Mouse (Mus musculus): ENCODE measurements around the gene Cdkal1. TPM values are rescaled to one million over a fixed set of nuclear protein-coding genes. Genes with fewer than 3 reads are reported as not detected.

Cdkal1 gene
- total RNA-seq, 2 experiments from 2014 or later = 18.4 to 18.8 TPM

- DNase-seq (ENCODE audit: low spot score in 2 of 2) = no peak
Observed at GRCm38 (mm10) chr13:29429196-29429595, 426.3 kb downstream of the Cdkal1 start.

DNA sequence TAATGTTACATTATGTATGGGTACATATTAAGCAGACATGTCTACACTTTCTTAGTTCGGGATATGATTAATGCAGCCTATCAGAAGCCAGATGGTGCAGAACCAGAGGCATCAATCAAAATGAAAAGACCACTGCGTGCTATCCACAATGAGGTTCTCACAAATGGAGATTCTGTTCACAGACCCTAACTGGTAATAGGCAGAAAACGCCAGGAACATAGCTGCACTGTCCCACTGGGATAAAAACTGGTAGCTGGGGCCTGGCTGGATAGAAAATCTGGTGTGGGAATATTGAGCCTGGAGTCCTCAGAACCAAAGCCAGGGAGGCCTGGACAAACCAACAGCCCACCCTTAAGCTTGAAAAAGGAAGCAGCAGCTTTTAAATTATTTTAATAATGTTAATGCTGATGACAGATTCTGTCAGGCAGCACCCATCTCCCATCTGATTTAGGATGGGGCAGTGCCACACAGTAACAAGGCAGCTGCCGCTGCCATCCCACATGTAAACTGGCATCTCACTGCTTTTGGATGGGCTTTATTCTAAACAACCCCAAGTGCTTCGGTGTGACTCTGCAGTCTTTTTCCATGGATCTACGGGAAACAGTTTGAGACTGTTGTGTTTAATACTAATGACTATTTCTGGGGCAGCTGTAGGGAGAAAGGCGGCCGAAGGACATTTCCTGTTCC lies 438.9 kb downstream of the Cdkal1 start:
- DNase-seq (ENCODE audit: low spot score in 2 of 2) = peak; percentile 57 to 59

DNA sequence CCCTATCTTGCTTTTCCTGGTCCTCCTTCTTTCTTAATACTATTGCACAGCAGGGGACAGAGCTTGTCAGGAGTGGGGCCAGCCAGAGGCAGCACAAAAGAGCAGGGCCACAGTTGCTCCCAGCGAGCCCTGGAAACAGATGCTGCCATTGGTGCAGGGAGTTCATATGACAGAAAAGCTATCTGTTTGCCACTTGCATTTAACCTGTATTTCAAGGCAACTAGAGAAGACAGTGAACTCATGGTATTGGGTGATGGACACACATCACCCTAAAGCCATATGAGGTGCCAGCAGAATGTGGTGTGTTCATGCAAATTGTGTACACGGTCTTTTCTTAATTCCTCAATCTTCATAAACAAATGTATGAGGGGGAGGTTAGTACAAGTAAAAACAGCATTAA lies 439.5 kb downstream of the Cdkal1 start:
- DNase-seq (ENCODE audit: low spot score in 2 of 2) = no peak

DNA sequence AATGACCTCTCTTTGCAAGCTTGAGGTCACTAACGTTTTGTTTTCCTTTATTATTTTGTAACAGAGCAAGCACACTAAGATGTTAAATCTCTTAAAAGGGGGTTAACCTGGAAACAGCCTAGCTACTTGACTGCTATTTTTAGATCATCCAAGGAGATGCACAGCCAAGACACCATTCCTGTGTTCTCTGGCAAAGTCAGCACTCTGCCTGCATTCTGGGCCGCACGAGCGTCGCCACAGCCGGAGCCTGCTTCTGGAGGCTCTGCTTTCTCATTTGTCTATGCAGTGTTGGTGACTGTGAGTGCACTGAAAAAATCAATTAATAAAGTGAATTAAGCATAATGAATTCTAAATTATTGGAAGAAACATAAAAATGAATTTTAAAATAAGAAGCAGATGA lies 440.6 kb downstream of the Cdkal1 start:
- DNase-seq (ENCODE audit: low spot score in 2 of 2) = peak in 1 of 2 experiments; percentile 38

DNA sequence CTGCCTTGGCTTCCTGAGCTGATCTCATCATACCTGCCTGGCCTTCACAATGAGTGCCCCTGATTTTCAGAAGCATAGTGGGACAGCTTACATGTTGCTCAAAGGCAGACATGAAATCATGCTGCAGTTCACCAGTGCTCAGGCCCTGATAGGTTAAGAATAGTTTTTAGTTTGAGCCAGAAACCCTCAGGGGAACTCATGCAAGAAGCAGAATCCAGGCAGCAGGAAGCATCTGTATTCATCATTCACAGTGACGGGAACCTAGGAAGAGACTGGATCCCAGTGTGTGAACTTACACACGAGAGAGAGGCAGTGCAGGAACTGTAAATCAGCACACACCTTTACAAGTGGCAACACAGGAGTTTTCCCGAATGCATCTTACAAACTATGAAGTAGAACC lies 441.0 kb downstream of the Cdkal1 start:
- DNase-seq (ENCODE audit: low spot score in 2 of 2) = no peak

DNA sequence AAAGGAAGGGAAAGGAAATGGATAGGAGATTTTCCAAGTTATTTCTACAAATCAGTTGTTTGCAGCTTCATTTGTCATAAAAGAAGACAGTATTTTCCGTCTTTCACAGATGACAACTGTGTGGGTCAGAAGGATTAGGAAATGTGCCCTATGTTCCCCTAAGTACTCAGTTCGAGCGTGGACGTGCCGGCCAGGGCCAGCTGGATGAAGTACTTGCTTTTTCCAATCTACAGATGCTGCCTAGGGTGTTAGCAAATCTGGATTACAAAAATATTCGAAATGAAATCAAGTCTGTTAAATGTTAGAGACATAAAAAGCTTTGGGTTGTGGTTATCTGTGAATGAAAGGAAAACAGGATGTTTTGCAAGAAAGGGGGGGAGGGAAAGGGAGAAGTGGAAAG lies 444.3 kb downstream of the Cdkal1 start:
- no peak for DNase-seq (ENCODE audit: low spot score in 2 of 2)

- no peak for DNase-seq (ENCODE audit: low spot score in 2 of 2)
Observed at GRCm38 (mm10) chr13:29407619-29408018, 447.9 kb downstream of the Cdkal1 start.

GRCm38 (mm10) chr13:29405316-29405715 lies 450.2 kb downstream of the Cdkal1 start:
- DNase-seq (ENCODE audit: low spot score in 2 of 2) = no peak

DNA sequence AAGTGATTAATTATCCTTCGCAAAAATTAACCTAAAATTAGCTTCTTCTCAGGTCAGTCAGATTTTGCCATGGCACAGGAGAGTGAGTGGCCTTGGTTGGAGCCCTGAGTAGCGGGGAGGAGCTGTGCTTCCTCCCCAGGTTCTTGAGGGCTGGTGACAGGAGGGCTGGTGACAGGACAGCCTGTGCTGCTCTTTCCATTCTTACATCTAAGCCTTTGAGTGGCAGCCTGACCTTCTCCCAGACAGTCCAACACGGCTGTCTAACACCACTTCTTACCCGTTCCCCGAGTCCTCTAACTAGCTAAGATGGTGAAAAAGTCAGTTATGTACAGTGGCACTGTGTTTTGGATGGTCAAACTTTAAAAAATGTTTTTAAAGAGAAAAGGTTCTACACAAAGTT lies 452.3 kb downstream of the Cdkal1 start:
- DNase-seq (ENCODE audit: low spot score in 2 of 2) = no peak

DNA sequence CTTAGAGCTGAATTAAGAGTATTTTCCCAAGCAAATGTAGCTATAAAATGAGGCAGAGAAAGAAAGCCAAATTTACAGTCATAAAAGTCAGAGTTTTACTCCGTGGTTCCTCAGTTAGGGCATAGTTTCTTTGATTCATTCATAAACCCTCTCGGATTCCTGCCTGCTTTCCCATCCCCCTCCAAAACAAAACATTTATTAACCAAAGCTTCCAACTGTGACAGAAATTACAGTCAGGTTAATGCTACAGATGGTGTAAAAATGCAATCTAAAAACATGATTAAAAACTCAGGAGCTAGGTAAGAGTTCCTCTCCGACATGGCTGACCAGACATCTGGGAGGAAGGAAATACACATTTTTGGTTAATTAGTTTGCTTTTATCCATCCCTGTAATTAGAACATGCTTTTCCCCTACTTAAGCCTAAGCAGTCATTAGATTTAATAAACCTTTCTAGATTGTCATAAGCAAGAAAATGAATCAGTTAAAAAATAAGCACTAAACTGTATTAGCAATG lies 452.9 kb downstream of the Cdkal1 start:
- no peak for DNase-seq (ENCODE audit: low spot score in 2 of 2)

- peak in 1 of 2 experiments; percentile 52 for DNase-seq (ENCODE audit: low spot score in 2 of 2)
Observed at GRCm38 (mm10) chr13:29399908-29400307, 455.6 kb downstream of the Cdkal1 start.

DNA sequence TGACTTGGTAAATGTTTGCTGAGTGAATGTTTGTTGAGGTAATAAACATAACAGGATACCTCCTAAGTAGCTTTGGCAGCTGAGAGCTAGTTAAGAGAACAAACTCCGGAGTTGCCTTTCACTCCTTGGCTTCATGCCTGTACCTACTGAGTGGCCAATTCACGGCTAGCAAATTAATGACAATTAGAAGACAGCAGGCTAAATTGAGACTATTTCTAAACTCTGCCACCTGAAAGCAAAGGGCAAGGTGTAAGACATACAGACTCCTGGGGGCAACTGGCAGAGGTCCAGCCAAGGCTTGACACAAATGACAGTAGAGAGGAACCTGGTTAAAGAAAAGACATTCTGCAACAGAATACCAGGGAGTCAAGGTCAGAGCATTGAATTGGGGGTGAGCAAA lies 457.0 kb downstream of the Cdkal1 start:
- DNase-seq (ENCODE audit: low spot score in 2 of 2) = peak in 1 of 2 experiments; percentile 26

- DNase-seq (ENCODE audit: low spot score in 2 of 2) = no peak
Observed at GRCm38 (mm10) chr13:29395694-29396093, 459.8 kb downstream of the Cdkal1 start.

DNA sequence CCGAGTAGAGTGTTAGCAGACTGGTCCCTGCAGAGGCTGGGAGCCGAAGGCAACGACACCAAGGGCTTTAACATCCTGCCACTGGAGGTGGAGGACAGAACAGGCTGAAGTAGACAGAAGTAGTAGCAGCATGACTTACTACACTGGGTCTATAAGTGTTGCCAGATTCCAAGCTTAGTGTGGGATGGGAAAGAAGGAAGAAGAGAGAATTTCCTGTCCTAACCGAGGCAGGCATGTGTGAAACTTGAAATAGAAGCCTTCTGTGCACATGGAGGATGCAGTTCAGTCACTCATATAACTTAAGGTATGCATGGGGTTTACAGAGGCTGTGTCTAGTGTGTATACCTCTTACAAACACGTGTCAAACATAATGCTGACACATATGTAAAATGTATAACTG lies 465.4 kb downstream of the Cdkal1 start:
- DNase-seq (ENCODE audit: low spot score in 2 of 2) = no peak

DNA sequence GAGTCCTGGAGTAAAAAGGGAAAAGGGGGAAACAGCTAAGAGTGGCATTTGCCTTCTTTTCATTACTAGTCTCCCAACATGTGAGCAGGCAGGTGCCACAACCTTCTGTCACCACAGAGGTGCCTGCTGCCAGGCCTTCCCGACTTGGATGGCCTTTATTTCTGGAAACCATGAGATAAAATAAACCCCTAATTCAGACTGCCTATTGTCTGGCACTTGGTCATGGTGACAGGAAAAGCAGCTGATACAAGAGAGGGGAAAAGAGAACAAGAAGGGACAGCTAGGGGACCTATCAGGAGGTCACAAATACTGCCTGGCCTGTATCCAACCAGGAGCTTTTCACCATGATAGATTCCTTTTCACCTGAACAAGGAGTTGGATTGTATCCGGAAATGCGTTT lies 466.6 kb downstream of the Cdkal1 start:
- DNase-seq (ENCODE audit: low spot score in 2 of 2) = peak in 1 of 2 experiments; percentile 51

- DNase-seq (ENCODE audit: low spot score in 2 of 2) = no peak
Observed at GRCm38 (mm10) chr13:29377572-29377971, 477.9 kb downstream of the Cdkal1 start.

- DNase-seq (ENCODE audit: low spot score in 2 of 2) = no peak
Observed at GRCm38 (mm10) chr13:29371916-29372315, 483.6 kb downstream of the Cdkal1 start.

- DNase-seq (ENCODE audit: low spot score in 2 of 2) = no peak
Observed at GRCm38 (mm10) chr13:29371466-29371771, 484.1 kb downstream of the Cdkal1 start.

DNA sequence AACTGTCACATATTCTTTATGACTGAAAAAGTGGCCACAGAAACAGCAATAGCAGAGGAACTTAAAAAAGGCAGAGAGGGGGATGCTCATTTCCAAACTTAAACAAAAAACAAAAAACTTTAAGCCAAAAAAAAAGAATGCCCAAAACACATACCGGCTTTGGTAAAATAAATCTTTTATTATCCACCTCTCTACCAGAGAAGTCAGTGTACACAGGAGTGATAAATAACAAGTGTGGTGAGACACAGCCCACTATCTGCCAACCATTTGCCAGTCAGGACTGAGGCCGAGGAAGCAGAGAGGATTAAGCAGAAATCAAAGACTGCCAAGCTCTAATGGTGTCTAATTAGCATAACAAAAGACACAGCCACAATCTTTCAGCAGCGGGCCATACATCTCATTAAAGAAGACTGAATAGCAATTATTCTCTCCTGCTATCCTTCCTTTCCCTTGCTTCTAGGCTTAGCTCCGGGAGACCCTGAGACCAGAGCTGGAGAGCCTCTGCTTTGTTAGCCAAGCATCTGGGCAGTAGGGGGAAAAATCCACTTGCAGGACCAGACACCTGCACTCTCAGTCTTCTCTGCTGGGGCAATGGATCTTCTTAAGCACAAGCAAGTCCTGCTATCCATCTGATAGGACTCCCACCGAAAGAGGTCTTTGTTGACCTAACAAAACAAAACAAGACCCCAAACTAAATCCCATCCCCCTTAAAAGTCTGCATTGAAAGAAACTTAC lies 484.6 kb downstream of the Cdkal1 start:
- DNase-seq (ENCODE audit: low spot score in 2 of 2) = peak in 1 of 2 experiments; percentile 55

GRCm38 (mm10) chr13:29368806-29369205 lies 486.7 kb downstream of the Cdkal1 start:
- no peak for DNase-seq (ENCODE audit: low spot score in 2 of 2)

DNA sequence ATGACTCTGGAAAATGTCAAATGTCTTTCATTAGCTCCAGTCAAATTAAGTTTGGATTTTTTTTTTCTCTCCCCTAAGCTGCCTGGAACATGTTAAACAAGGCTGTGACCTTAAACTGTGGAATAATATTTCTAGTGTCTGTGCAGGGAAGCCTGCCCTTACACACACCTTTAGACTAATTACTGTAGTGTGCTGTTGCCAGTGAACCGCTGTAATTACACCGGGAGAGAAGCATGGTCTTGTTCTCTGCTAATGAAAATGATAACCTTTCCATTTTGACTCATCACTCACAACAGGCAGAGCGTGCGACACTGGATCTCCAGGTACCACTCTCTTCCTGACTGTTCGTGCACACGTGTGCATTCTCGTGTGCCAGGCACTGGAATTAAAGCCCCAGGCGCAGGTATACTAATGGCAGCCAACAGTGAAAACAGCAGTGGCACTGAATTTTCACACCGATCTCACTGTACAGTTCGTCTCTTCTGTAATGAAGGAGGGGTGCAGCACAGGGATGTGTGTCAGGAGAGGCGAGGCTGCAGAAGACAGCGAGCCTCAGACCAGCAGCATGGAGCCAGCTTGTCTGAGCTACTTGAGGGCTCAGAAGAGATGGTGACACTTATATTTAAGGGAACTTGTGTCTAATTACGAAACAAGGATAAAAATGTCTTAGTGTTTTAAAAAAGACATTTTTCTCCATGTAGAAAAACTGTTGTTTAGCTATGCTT lies 490.4 kb downstream of the Cdkal1 start:
- DNase-seq (ENCODE audit: low spot score in 2 of 2) = no peak

DNA sequence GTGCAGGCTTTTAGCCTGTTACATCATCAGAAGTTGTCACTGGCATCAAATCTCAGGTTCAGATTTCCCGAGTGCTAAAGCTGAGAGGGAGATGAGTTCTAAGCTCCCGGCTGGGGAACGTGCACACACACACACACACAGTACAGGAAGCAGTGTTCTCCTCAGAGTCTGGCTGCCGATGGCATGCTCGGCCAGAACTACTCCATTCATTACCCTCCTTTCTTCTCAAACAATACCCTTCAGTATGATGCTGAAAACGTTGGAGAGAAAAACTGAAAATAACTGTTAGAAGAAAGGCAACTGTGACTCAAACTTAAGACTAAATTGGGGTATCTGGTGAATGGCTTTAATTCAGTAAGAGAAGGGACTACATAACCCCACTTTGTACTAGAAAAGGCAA lies 491.5 kb downstream of the Cdkal1 start:
- no peak for DNase-seq (ENCODE audit: low spot score in 2 of 2)
